Mouse (Mus musculus) megakaryocyte, adult 5-6 weeks (primary cell): Measurements from ENCODE around the gene Aup1. TPM values are rescaled to one million over a fixed set of nuclear protein-coding genes. Genes with fewer than 3 reads are reported as not detected.

Experiments used
- ATAC-seq: 2 replicates; pipeline ENCODE4 v1.8.0; 2016; ENCODE audit warnings: mild to moderate bottlenecking, inconsistent platforms; ENCODE audit not compliant: poor library complexity, severe bottlenecking
- total RNA-seq, 2 experiments: library from RNA; stranded (forward) in 1 of 2; stranded (reverse) in 1 of 2; fragments of 153-499, 151-499 nt in 1 of 2; fragments of 221-1000, 200-1000 nt in 1 of 2; gene quantifications; 2 replicates each; pipeline versions ENCODE4 v1.2.3 to v1.2.4; 2015 to 2017

The Aup1 gene
- total RNA-seq, 2 experiments from 2014 or later = 143 to 156 TPM

DNA sequence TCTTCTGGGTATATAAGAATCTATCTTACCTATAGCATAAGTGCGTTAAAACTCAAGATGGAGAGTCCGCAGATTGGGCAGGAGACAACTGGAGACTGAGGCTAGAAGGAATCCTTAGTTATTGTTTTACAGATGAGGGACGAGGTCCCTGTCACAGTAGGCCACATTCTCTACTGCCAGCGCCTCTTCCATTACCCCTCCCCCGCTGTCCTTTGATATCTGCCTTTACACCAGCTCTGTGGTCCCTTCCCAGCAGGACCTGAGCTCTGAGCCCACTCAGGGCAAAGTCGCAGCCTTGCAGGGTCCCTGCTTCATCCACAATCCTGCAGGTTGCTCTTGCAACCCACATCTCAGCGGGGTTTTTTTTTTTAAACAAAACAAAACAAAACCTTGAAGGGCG is 13.9 kb downstream of the Aup1 start:
- ATAC-seq = no peak

DNA sequence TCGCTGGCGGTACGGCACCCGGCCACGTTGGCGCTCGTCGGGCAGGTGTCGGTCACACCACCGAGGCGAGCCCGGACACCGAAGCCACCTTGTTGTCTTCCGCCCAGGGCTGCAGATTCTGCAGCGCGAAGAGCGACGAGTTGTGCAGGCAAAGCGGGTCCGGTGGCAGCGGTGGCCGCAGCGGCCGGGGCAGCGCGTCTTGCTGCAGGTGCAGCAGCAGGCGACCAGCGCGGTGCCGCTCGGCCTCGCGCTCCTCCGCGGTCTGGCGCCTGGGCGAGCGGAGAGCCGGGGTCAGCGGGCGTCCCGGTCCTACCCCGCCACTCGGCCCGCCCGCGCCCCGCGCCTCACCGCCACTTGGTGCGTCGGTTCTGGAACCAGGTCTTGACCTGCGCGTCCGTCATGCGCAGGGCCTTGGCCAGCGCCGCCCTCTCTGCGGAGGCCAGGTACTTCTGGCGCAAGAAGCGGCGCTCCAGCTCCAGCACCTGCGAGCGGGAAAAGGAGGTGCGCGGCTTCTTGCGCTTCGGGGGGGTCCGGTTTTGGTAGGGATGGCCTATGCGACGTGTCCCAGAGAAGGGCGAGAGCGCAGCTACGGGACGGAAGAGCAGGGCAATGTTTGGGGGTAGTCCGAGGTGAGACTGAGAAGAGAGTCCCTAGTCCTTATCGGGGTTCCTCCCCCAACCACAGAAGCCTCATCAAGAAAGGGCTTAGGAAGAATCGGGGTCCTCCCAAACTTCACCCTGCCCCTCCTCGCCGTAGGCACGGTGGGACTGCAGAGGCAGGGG is 14.6 kb downstream of the Aup1 start:
- ATAC-seq = no peak

DNA sequence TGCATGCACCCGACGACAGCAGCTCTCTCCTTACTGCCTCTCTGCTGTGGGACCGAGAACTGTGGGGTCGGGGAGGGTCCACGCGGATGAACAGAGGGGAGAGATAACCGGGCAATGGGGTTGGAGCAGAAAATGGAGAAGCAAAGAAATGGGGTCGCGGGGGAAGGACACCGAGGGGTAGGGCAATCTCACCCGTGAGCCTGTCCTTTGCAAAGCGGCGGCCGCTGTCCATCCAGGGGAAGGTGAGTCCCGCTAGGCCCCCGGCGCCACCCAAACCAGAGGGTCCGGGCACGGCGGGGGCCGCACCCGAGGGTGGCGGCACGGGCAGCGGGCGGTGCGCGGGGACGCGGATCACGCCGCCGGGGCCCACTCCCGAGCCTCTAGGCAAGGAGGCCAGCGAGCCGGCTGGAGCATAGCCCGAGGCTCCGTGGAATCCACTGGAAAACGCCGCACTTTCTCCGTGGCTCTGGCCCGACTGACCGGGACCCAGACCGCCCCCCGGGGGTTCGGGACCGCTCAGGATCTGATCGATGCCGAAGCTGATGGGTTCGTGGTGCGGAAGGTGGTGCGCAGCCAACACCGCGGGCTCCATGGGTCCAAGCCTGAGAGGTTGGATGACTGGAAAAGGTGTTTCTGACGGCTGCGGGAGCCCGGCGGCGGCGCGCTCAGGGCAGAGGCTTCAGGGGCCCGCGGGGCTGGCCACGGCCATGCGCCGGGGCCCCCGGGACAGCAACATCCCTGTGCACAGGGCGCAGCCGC is 15.3 kb downstream of the Aup1 start:
- ATAC-seq = no peak

DNA sequence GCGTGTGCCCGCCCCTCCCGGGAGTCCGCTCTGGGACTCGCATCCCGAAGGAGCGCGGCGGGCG is 15.8 kb downstream of the Aup1 start, which contains the start of gene Tlx2:
TSS of gene Tlx2 (minus strand) at position 47 of the 64 bp plus-strand sequence.
- no peak for ATAC-seq

DNA sequence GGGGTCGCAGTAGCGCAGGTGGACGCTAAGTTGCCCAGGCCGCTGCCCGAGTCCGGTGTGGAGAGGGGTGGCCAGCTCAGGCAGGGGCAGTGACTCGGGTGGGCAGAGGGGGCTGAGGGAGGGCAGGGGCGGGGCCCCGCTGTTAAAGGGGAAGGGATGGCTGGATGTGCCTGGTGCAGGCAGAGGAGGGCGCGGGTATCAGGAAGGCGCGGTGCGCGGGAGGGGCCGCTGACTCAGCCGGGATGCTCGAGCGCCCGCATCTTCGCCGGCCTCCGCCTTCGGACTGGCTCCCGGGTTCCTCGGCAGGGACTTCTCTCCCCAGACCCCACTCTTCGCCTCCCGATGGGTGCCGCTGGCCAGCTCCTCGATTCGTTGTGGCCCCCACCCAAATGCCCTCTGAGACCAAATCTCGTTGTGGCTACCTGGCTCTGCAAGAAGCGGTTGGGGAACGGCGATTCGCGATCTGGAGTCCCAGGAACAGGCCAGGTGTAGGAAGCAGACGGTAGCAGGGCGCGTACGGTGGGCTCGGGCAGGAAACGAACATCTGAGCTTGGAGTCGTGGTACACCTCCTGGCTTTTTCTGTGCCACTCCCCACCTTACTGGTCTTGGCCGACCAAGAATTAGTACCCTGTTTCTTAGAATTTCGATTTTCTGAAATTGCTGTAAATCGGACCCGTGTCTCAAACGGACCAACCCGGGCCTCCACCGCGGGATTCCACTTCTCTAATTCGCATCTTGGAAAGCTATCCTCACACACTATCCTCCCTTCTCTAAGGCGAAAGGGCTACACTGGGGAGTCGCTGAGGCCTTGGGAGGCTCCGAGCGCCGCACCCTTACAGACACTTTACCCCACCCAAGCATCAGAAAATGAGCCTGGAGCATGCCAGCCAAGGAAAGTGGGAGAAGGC is 16.2 kb downstream of the Aup1 start:
- ATAC-seq = no peak

DNA sequence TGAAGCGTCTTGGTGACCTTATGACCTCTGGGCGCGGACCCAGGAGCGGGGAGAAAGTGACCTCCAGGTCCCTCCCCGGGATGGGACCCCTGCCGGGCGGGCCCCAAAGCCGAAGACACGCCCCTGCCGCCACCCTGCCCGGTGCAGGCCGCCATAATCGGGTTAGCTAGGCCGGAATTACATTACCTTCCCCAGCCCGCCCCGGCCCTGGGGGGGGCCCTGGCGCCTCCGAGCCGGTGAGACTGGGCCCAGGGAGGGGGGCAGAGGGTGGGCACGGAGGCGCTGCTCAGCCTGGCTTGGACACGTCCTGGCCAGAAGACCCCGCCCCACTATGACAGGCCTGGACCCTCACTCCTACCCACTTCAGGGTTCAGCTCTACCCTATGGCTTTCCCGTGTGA is 16.9 kb downstream of the Aup1 start:
- ATAC-seq = no peak

DNA sequence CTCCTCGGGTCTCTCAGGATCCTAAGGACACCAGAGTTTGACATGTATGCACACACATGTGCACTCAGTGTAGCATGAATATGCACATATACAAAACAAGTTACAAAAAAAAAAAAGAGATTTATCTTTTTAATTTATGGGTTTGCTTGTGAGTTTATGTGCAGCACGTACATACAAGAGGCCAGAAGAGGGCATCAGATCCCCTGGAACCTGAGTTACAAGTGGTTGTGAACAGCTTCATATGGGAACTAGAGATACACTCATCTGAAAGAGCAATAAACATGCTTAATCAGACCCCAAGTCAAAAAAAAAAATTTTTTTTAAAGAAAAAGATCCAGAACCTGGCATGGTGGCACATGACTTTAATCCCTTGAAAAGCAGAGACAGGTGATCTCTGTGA is 20.7 kb downstream of the Aup1 start:
- no peak for ATAC-seq

DNA sequence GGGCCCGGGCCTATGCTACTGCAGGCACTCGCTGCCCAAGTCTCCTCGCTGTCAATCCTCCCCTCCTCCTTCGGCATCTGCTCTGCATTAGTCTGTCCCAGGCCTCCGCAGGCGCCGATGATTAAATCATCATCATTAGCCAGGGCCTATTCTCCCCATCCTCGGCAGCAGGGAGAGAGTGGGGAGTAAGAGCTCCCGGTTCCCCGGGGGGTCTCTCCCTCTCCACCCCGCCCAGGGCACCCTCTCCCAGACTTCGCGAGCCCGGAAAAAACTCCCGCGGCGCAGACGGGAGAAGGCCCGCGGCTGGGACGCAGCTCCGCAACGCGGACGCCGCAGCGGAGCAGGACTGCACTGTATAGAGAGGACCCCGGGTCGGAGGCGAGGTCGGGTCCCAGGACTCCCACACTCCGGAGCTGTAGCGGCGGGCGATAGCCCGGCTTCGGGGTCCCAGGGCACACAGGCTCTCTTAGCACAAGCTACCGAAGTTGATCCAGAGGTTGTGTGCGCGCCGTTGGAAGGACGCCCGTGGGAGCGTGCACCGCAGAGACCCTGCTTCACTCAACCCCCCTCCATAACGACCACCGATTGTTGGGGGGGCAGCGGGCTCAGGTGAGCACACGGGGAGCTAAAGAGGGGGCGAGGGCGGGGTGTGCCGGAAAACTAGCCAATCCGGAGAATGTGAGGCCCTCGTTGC is 23.5 kb downstream of the Aup1 start, which contains the start of gene Pcgf1:
TSS of gene Pcgf1 (plus strand) at position 240 of the 694 bp plus-strand sequence.
- ATAC-seq = peak; percentile 13; the same call in 1 of the 2 replicates

DNA sequence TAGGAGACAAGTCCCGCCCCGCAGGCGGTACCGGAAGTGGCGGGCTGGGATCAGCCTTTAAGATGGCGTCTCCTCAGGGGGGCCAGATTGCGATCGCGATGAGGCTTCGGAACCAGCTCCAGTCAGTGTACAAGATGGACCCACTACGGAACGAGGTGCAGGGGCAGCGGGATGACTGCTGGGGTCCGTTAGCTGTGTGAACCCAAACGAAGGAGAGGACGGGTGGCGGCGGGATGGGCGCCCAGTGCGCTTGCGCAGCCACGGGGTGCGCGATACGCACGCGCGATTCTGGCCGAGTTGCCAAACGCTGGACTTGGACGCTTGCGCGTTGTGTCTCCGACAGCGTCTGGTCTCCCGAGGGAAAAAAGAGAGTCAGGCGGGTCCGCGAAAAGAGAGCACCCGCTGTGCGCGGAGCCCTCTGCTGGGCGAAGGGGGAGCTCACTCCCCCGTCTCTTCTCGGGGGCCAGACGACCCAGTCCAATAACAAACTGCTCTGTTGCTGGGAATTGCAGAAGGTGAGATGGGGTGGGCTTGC is 24.1 kb downstream of the Aup1 start:
- peak; percentile 98 for ATAC-seq

DNA sequence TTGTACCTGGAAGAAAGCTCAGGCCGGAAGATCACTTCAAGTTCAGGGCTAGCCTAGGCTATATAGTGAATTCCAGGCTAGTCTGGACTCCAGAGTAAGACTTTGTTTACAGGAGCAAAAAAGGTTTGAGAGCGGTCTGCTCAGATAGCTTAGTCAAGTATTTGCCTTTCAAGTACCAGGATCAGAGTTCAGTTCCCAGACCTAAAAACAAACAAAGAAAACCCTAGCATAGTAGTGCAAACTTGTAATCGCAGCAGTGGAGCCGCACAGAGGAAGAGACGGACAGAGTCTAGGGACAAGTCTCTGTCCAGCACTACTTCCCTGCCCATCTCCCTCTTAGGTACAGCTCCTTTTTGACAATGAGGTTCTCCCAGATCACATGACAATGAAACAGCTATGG is 25.9 kb downstream of the Aup1 start:
- ATAC-seq = no peak

DNA sequence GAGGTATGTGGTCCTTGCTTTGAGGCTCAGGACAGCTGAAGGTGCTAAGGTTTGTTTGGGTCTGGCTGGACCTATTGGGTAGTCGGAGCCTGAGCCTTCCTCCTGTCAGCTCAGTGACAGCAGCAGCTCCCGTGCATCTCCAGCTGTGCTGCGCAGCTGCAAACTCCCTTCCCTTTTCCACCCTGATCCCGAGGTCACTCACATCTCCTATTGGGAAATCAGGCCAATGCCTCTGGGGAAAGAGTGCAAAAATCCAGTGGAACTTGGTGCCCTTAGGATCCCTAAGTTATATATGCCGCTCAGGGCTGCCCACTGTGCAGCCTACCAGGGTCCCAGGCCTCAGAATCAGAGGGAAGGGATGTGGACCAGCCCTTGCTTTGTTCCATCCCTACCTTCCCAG is 29.2 kb downstream of the Aup1 start:
- ATAC-seq = no peak

DNA sequence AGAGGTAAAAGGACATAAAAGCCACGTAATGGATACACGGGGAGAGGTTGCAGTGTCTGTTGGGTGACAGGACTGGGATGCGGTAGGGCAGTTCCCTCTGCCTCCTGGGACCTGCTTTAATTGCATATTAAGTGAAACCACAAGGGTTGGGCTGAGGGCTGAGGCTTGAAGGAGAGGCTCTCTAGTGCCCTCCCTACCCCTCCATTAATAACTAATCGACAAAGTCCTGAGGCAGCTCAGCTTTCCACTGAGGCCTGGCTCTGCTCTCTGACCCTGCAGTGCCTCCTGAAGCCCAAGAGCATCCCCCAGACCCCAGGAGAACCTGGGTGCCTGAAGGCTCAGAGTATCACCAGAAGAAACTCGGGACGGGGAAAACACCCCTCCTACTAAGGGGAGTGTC is 30.2 kb downstream of the Aup1 start:
- ATAC-seq = no peak

DNA sequence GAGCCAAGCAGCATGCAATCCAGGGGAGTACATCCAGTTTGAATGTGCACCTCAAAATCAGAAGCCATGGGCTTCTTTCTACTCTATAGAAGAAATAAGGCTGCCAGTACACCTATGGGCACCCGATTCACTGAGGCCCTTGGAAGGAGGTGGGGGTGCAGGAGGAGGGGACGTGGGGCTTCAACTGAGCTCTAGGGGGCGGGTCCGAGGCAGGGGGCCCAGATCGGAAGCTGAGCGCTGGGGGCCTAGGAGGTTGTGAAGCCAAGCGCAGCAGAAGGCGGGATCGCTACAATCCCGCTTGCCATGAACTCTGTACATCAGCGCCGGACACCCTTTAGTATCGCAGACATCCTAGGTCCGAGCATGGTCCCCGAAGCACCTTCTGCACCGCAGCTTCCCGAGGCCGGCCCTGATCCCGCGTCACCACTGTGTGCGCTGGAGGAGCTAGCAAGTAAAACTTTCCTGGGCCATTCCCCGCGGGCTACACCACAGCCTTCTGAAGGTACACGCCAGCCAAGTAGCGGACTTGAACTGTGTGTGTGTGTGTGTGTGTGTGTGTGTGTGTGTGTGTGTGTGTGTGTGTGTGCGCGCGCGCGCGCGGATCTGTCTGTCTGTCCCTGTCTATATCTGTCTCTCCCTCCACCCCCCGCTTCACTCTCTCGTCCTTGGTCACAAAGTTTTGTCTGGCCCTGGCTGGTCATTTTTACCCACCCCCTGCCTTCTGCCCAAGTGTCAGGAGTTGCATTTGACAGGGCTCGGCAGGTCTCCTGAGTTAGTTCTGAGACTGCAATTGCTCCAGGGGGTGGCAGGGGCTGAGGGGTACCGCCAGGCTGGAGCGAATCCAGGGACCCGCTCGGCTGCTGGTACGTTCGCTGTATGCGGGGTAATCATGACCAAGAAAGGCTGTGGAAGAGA is 32.1 kb downstream of the Aup1 start, which contains the start of gene Lbx2:
TSS of gene Lbx2 (plus strand) at position 247 of the 915 bp plus-strand sequence.
- ATAC-seq = 0 out of 2 replicates have a peak, but pooled peaks have one; percentile 29

DNA sequence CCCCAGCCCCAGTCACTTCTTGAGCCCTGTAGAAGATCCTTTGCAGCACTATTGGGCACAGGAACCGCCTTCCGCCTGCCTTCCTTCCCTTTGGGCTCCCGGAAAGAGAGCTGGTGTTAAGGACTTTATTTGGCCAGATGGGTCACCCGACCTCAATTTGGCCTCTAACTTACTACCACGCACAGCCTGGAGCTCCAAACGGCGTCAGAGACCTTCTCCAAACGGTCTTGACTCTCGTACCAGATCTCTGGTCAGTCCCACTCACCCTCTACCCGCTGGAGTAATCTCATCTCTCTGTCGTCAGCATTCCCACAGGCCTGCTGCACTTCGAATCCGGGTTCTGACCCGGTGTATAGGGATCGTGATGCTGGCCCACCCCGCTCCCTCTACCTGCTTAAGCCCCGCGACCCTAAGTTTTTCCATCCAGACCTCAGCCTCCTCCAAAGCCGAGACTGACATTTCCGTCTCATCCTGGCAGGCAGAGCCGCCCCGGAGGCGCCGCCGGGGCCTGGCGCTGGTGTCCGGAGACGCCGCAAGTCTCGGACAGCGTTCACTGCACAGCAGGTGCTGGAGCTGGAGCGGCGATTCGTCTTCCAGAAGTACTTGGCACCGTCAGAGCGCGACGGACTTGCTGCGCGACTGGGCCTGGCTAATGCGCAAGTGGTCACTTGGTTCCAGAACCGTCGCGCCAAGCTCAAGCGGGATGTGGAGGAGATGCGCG is 33.0 kb downstream of the Aup1 start:
- ATAC-seq = no peak

DNA sequence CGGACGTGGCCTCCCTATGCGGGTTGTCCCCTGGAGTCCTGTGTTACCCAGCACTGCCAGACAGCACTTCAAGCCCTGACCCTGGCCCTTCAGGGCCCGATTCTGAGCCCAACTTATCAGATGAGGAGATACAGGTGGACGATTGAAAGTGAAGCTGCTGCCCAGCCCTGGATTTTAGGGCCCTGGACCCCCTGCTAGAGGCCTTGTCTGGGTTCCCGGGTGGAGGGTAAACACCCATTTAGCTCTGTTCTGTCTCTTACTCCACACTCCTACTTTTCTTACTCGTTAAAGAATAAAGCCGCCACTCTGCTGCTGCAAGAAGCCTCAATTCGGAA is 33.6 kb downstream of the Aup1 start:
- no peak for ATAC-seq

DNA sequence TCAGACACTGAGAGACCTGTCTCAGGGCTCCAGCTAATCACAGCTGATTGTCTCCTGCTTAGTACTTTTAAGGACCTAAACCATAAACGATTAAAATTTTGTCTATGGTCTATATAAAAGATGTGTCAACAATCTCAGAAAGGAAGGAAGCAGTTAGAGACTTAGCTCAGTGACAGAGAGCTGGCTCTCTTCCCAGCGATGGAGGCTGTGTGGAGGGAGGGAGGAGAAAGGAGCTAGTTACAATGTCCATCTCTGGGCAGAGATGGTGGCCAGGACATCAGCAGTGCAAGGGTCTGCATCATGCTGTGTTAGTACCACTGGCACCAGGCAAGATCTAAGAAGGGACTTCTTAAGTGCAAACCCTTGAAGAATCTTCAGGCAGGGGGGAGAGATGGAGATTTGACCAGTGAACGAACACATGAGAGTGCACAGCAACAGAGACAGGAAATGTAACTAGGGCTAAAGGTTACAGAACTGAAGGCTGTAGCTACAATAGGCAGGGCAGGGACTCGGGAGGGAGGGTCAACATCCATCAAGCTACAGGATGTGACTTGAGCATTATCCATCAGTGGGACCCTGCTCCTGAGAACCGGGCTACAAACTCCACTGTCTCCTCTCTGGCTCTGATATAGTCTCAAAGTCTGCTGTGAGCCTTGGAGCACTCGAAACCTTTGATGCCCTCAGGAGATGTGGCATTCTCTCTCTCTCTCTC is 38.3 kb downstream of the Aup1 start:
- no peak for ATAC-seq

DNA sequence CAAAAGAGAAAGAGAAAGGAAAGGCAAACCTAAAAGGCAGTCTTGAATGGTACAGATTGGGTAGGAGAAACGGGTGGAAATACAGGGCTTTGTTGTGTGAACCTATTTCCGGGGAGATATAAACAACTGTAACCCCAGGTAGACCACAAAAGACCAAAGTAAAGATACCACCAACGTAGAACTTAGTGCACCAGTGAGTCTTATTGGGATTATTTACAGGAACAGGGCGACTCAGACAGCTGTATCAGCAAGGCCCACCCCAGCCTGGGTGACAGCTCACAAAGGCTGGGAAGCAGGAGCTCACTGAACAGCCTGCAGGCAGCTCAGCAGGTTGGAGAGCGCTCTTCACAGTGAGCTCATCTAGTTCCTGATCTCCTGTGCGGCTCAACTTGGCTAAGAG is 41.6 kb downstream of the Aup1 start:
- ATAC-seq = peak; percentile 34

DNA sequence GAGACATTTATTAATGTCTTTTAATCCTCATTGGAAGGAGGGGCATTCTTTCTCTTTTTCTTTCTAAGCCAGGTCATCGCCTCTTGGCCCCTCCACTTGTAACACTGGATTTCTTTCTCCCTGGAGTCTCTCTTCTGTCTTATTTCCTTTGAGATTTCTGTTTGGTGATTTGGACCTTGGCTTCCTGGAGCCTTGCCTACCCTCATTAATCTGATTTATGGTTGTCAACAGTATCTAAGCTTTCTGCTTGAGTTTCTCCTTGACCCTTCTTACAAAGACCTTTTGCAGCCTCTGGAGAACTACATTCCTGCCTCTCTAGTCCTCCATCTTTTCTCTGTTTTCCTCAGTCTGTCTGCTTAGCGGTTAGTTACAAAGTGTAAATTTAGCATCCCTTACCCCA is 44.1 kb downstream of the Aup1 start:
- ATAC-seq = no peak

DNA sequence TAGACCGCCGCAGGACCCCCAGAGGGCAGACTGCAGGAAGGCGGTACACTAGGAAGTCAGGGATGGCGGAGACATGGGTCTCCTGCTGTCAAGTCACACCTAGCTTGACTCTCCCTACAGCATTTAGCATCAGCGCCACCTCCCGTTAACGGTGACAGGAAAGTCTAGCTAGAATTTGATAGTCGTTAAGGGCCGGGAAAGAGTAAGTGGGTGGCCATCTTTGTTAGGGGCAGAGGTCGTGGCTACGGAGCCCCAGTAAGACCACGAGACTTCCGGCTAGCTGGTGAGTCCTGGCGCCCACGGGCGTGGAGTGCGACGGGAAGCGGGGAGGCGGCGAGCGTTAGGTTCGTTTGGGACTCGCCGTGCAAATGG is 47.0 kb downstream of the Aup1 start, which contains the start of the genes Ccdc142 and Gm42688:
TSS of gene Ccdc142 (plus strand) at position 286 of the 372 bp plus-strand sequence.
TSS of gene Gm42688 (plus strand) at position 302 of the 372 bp plus-strand sequence.
- ATAC-seq = peak; percentile 88
